Mouse (Mus musculus): ENCODE results near the gene 1700021F07Rik. TPM values are rescaled to one million over a fixed set of nuclear protein-coding genes. Genes with fewer than 3 reads are reported as not detected.

1700021F07Rik gene
- not detected for total RNA-seq (2021)
- long read RNA-seq, experiment 1 = 0 reads
- long read RNA-seq, experiment 2 = 0 reads

DNA sequence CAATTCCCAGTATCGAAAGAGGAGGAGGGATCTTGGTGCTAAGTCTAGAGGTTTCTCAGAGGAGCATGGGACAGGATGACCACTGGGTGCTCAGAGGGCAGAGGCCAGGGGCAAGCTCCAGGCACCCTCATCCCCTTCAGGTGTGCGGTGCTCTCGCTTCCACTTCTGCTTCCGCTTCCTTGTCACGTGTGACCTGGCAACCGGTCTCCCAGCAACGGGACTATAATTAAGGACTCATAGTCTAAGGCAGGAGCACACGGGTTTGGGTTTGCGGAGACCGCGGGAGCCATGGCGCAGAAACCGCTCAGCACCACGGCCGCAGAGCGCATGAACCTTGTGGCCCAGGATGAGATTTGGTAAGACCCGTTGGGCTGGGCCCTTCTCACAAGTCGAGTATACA is at the start of gene 1700021F07Rik:
Gene 1700021F07Rik (plus strand): TSS at position 211 of the 400 bp plus-strand sequence.
- no peak for DNase-seq
- intact Hi-C loops (cut with DNase I; ENCODE audit: low total_unique reads) = no loop called here

DNA sequence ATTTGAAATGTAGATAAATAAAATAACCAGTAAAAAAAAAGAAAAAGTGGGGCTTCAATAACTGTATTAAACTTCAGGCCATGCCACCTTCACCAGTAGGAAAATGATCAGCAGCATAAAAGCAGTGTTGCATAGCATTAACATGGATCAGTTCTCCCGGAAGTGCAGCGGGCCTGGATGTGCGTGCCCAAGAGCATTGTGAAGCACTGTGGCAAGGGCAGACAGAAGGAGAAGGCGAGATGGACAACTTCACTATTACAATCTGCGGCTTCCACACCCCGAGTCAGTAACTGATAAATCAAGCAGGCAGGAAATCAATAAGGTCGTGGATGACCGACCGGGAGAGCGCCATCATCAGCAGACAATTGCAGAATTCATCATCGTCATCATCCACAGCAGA is 49.2 kb upstream of the 1700021F07Rik start:
- DNase-seq = no peak
- intact Hi-C loops (cut with DNase I; ENCODE audit: low total_unique reads) = no loop called here

GRCm38 (mm10) chr2:173479050-173479449 is 43.3 kb upstream of the 1700021F07Rik start:
- DNase-seq = no peak
- intact Hi-C loops (cut with DNase I; ENCODE audit: low total_unique reads) = no loop called here

DNA sequence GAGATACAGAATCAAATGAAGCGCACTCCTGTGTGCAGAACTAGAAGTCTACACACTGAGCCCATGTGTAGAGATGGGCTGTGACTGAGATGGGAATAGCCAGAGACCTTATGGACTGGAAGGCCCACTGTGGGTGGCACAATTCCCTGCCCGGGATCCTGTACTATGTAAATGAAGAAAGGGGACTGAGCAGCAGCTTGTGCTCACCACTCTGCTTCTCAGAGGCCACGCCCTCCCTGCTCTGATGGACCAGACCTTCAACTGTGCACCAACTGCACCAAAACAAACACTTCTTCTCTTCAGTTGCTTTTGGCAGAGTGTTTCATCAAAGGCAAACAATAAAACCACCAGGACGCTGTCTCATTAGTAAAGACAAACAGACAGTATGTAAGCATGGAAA is 37.9 kb upstream of the 1700021F07Rik start:
- DNase-seq = no peak
- intact Hi-C loops (cut with DNase I; ENCODE audit: low total_unique reads) = no loop called here

DNA sequence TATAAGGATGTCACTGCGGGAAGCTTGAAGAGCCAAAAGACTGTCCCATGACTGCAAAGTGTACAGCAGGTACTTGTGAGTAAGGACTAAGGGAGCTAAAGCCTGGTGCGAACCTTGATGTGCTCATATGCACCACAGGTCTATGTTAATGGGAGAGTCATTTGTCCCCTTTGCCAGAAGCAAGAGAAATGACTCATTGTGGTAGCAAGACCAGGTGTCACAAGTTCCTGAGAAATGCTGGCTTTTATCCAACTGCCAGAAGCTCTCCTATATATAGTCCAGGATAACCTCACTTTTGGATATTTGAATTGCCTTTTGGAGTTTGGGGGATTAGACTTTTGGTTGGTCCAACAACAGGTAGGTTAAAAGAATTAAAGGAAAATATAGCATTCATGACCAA is 22.8 kb upstream of the 1700021F07Rik start:
- DNase-seq = no peak
- intact Hi-C loops (cut with DNase I; ENCODE audit: low total_unique reads) = no loop called here

DNA sequence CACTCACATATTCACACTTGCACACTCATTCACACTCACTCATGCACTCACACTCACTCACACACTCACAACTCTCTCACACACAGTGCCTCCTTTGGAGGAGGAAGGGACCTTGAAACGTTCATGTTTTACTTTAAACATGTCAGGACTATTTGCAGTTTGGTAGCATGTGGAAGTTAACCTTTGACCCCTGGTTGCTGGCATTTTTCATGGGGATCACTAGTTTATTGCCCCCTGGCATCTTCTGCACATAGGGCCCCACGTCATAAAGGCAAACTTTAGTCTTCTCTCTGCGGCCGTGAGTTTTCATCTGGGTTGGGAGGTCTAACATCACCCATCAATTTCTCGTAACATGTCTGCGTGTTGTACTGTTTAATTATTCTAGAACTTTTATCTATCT is 8.4 kb upstream of the 1700021F07Rik start:
- intact Hi-C loops (cut with DNase I; ENCODE audit: low total_unique reads) = no loop called here

GRCm38 (mm10) chr2:173515186-173515585 is 7.2 kb upstream of the 1700021F07Rik start:
- no peak for DNase-seq
- intact Hi-C loops (cut with DNase I; ENCODE audit: low total_unique reads) = no loop called here

More for the DNA sequence above, 8.4 kb upstream of the 1700021F07Rik start:
- no peak for DNase-seq

DNA sequence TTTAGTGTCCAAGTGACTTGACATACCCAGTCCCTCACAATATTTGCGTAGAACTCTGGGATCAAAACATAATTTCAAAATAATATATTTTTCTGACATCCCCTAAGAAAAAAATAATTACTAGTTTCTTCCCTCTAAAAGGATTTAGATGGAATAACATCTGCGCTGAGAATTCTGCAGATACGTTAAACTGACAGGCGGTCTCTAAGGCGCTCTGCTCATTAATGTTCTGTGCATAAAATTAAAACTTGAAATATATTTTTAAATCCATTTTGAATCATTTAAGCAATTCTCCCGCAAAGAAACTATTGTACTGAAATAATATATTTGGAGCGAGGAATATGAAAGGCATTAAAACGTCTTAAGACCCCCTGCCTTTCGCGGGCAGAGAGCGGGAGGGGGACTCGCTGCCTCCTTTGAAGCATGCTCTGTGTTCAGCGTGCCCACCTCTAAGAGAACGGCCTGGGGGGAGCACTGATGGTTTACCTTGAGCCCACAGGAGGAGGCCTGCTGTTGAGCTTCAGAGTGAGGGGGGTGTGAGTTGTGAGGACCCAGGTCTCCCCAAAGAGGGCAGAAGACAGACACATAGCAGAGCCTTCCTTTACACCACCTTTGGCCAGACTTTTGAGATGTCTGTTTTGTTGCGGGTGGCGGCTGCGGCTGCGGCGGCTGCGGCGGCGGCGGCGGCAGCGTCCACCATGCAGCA is 6.1 kb upstream of the 1700021F07Rik start:
- no peak for DNase-seq
- intact Hi-C loops (cut with DNase I; ENCODE audit: low total_unique reads) = no loop called here

DNA sequence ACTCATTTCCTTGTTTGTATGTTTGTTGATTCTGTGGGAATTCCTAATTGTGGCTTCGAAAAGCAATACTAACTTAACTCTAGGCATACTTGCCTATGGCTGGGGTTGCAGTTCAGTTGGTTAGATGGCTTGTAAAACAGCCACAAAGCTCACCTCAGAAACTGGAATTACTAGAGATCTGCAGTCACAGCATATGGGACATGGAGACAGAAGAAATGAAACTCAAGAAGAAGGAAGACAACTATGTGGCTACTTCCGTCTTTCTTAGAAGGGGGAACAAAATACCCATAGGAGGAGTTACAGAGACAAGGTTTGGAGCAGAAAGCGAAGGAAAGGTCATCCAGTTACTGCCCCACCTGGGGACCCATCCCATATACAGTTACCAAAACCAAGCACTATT is 6.1 kb downstream of the 1700021F07Rik start:
- intact Hi-C loops (cut with DNase I; ENCODE audit: low total_unique reads) = no loop called here
- DNase-seq = no peak

GRCm38 (mm10) chr2:173532711-173533462 is 10.5 kb downstream of the 1700021F07Rik start:
- DNase-seq = no peak
- intact Hi-C loops (cut with DNase I; ENCODE audit: low total_unique reads) = no loop called here

DNA sequence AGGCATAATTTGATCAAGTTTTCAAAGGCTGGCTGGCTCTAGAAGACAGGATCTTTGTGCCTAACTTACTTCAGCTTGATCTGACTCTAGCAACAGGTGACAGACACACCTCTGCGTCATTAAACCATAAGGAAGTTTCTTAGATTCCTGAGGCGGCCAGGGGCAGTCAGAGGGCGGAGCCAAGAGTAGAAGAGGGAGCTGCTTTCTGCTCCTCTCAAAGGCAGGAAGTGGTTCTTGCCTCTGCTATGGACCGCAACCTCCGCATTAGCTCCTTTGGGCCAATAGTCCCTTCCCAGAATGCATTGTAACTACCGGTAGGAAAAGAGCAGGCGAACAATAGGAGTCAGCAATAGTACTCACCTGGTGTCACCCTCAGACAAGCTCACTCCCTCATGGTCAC is 12.2 kb downstream of the 1700021F07Rik start:
- intact Hi-C loops (cut with DNase I; ENCODE audit: low total_unique reads) = no loop called here
- DNase-seq = no peak

- intact Hi-C loops (cut with DNase I; ENCODE audit: low total_unique reads) = no loop called here
- no peak for DNase-seq
Measured at GRCm38 (mm10) chr2:173535390-173535789, 13.0 kb downstream of the 1700021F07Rik start.

DNA sequence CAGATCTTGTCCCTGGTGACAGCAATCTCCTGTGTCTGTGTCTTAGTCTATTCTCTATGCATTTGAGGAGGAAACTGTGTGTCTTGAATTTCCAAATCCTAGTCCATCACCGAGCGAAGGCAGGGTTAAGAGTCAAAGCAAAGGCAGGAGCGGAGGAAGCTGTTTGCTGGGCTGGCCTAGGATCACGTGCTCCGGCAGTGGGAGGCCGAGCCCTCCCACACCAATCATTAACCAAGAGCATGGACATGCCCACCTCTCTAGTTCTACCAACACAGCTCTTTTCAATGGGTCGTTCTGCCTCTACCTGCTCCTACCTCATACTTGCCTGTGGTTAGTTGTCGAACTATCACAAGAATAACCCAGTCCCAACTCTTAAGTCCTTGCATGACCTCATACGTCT is 13.5 kb downstream of the 1700021F07Rik start:
- DNase-seq = no peak
- intact Hi-C loops (cut with DNase I; ENCODE audit: low total_unique reads) = no loop called here

DNA sequence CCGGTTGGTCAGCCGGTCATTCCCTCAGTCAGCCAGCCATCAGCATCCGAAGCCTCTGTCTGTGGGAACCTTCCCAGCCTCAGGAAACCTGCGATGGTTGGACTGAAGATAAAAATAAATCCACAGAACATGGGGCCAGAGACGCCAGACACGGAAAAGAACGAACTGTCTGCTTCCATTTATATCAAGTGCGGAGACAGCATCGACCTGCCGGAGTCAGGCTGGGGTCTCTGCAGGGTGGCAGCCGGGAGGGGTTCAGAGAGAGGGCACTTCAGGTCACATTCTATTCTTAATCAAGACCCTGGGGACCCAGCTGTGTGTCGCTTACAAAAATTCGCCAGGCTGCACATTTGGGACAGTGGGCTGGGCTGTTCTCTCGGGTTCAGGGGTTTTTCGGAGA is 17.4 kb downstream of the 1700021F07Rik start:
- no peak for DNase-seq
- intact Hi-C loops (cut with DNase I; ENCODE audit: low total_unique reads) = no loop called here

- no peak for DNase-seq
- intact Hi-C loops (cut with DNase I; ENCODE audit: low total_unique reads) = no loop called here
Measured at GRCm38 (mm10) chr2:173541748-173542147, 19.4 kb downstream of the 1700021F07Rik start.

DNA sequence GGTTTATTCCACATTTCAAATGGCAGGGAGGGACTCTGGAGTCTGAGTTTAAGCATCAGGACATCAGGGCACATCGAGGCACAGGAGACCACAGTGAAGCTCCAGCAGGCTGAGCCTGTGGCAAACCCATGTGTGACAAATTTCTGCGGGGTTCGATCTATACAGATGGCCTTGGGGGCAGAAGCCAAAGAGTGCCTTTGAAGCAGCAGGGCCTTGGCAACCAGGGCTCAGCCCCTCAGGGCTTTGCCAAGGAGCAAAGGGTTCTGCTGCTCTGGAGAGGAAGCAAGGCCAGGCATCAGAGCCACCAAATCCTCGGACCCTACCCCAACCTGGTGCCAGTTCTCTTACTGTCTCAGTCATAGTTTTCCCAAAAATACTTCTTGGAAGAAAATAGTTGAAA is 20.3 kb downstream of the 1700021F07Rik start:
- intact Hi-C loops (cut with DNase I; ENCODE audit: low total_unique reads) = no loop called here
- no peak for DNase-seq

DNA sequence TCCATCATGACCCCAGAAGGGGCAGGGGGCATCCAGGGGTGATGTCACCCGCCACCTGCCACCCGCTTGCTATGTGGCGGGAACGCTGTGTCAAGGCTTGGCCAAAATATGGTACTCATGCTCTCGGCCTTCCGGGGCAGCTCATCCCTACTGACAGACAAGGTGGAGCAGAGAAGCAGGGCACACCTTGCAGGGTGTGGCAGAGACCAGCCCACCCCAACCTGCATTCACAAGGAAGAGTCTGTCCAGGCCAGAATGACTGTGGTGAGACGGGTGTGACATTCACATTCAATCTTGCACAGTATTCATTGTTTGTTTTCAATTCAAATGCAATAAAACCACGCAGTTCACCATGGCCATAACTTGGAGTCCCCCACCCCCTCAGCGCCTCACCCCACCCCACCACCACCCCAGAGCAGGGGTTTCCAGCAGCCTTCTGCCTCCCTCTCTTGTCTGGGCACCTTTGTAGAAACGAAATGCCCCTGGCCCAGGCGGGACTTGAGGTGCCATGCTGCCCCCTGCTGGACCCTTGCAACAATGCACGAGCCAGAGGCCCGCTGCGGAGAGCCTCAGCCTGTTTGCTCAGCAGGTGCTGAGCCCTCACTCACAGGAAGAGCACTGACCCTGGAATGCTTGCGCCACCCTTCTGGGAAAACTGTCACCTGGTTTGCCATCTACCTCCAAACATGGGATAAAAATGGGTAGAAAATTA is 23.8 kb downstream of the 1700021F07Rik start:
- intact Hi-C loops (cut with DNase I; ENCODE audit: low total_unique reads) = loop anchor here (2.0 to 5.0 kb wide), 2 partner anchors 321 to 359 kb away; no protein-coding TSS in a partner anchor
- DNase-seq = peak; percentile 80

DNA sequence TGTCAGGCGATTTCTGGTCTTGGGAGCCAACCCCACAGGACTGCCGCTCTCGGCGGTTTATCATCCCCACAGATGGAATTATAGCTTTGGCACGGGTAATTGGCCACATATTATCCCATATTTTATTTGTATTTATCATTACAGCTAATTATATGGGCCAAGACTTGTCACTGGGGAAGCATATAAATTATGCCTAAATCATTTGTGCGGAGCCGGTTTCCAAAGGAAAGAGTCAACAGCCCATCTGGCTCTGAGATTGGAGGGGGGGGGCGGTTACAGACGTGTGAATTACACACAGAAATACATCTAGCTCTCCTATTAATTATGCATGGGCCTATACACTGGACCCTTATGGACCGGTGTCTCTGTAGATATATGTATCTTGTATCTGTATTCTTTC is 26.9 kb downstream of the 1700021F07Rik start:
- intact Hi-C loops (cut with DNase I; ENCODE audit: low total_unique reads) = loop anchor here (5.0 kb wide), 1 partner anchor 362 kb away; no protein-coding TSS in a partner anchor
- no peak for DNase-seq

GRCm38 (mm10) chr2:173550681-173551080 is 28.3 kb downstream of the 1700021F07Rik start:
- intact Hi-C loops (cut with DNase I; ENCODE audit: low total_unique reads) = no loop called here
- DNase-seq = peak; percentile 35

- DNase-seq = no peak
- intact Hi-C loops (cut with DNase I; ENCODE audit: low total_unique reads) = no loop called here
Measured at GRCm38 (mm10) chr2:173553863-173554262, 31.5 kb downstream of the 1700021F07Rik start.

All from gastrocnemius, postnatal 14 days (tissue).